Mouse (Mus musculus): ENCODE data around the gene Nanos3. TPM values are rescaled to one million over a fixed set of nuclear protein-coding genes. Genes with fewer than 3 reads are reported as not detected.

Gene Nanos3
- total RNA-seq, 2 experiments from 2014 or later, result 0.43 TPM; not detected in 1

DNA sequence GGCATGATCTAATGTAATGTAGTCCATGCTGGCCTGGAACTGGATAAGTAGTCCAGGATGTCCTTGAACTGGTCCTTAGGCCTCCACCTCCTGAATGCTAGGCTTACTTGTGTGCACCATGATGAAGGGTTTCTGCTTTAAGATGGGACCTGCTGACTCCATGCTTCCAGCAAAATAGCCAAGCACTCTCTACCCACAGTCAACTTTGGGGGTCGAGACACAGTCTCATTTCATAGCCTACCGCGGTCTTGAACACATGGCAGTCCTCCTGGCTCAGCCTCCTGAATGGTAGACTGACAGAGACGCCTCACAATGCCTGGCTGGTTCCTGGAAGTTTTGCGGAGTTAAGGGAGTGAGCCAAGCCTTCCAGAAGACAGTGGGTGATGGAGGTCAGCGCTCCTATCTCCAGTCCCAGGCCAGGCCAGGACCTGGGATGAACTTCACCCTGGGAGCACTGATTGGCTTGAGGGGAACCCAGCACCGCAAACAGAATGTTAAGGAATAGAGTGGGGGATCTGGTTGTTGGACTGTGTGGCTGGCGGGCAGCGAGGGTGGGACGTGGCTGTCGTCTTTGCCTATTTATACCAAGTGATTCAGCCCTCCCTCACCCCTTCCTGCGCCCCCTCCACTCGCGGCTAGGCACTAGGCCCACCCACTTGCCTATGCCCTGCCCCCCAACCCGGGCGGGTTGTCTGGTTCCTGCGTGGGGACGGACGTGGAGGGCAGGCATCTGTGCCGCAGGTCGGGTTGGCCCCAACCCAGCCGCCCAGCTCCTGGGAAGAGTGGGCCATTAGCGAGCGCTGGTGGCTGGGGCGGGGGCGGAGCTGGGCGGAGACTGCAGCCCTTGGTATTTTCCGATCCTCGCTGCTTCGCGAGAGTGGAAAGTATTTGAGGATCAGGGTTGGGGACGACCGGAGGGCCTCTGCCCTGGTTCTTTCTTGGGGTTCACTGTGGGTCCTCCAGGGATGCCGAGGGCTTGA, 18.2 kb upstream of the Nanos3 start:
- intact Hi-C loops (cut with DNase I; ENCODE audit: low total_unique reads), result no loop called here

GRCm38 (mm10) chr8:84202466-84202865, 17.4 kb upstream of the Nanos3 start:
- DNase-seq, result peak; percentile 53
- intact Hi-C loops (cut with DNase I; ENCODE audit: low total_unique reads), result no loop called here

More for the DNA sequence above, 18.2 kb upstream of the Nanos3 start:
- DNase-seq, result peak; percentile 88

DNA sequence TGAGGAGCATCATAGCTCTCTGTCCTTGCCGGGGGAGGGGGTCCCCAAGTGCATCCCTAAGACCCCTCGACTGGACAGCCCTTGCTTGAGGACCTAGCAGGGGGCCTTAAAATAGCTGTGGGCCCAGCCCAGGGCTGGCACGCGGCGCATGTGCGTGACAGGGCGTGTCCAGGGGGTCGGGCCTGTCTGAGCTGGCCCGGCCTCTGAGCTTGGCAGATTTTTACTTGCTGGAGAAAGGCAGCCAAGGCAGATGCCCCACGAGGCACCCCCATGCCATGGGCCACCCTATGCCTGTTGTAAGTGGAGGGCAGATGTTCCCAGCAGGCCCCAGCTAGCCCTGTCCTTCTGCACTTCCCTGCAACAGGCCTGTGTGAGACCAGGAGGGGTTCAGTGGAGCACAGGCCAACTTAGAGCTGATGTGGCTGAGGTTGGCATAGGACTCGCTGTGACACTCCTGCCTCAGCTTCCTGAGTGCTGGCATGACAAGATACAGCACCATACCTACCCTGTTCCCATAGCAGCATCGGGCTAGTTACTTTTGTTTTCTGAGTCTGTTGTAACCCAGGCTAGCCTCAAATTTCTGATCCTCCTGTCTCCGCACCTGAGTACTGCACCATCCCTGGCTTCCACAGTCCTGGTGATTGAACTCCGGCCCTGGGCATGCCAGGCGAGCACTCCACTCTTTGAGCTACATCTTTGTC, 16.7 kb upstream of the Nanos3 start:
- intact Hi-C loops (cut with DNase I; ENCODE audit: low total_unique reads), result no loop called here
- DNase-seq, result peak; percentile 82

DNA sequence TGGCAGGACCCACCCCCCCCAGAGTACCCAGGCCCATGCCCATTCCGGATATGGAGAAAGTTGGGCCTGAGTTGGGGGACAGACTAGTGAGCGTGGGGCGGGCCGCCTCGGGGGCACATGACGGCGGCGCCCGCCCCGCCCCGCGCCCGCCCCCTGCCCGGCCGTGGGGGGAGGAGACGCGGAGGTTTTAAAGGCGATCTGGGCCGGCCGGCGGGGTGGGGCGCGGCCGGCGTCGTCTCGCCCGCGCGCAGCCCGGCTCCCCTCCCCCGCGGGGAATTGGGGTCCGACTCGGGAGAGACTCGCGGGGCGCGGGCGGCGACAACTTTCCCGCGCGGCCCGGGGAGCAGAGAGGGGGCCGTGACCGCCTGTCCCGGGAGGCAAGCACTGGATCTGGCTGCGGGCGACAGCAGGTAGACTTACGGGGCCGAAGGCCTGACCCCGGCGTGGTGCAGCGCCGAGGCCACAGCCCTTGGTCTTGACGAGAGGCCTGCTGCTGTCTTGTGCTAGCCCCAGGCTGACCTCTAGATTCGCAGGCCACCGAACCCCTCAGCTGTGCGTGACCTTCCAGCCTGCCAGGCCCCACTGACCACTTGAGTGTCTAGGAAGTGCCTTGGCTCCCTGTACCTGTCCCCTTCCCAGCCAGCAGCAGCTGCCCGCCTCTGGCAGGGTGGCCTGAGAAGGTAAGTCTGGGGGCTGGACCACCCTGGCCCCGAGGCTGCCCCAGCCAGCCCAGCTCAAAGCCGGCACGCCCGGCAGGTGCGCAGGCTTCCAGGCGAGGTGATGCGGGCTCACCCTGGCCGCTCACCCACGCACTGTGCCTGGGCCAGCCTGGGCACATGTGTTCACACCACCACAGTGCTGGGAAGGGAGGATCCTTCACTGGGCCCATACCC, 15.9 kb upstream of the Nanos3 start:
- intact Hi-C loops (cut with DNase I; ENCODE audit: low total_unique reads), result no loop called here
- DNase-seq, result peak; percentile 85

DNA sequence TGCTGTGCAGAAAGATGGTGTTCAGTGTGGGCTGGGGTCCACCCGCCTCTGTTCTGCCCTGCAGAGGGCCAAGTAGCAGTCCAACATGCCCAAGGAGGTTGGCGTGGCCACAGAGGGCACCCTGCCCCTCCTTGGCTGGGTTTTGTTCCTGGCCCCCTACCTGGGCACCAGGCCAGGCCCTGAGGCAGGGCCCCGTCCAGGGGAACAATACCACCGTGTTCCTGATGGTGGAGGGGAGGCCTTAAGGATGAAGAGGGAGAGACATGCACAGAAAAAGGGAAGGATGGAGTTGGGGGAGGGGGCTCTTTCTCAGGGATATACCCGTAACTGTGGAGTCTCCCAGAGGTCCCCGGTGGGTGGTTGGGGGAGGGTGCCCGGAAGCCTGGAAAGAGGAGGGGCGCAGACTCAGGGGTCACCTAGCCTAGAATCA, 15.1 kb upstream of the Nanos3 start:
- no peak for DNase-seq
- intact Hi-C loops (cut with DNase I; ENCODE audit: low total_unique reads), result no loop called here

GRCm38 (mm10) chr8:84199348-84200125, 14.5 kb upstream of the Nanos3 start:
- intact Hi-C loops (cut with DNase I; ENCODE audit: low total_unique reads), result no loop called here
- DNase-seq, result no peak

DNA sequence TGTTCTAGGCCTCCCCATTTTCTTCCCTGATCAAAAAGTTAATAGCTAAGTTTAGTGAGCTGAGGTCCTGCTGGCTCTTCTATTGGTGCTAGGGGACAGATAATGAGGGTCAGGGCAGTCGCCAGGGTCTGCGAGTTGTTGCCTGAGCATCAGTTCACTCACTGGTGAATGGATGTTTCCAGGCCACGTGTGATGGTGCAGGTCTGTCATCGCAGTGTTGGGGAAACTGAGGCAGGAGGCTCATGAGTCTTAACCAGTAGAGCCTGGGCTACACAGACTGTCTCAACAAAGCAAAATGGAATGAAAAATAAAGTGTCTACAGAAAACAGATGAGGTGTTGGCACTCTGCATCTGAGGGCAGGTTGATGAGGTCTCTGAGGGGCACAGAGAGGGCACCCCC, 13.9 kb upstream of the Nanos3 start:
- intact Hi-C loops (cut with DNase I; ENCODE audit: low total_unique reads), result no loop called here
- no peak for DNase-seq

- intact Hi-C loops (cut with DNase I; ENCODE audit: low total_unique reads), result no loop called here
- peak; percentile 95 for DNase-seq
Observed at GRCm38 (mm10) chr8:84197922-84198774, 13.1 kb upstream of the Nanos3 start.

- intact Hi-C loops (cut with DNase I; ENCODE audit: low total_unique reads), result no loop called here
Observed at GRCm38 (mm10) chr8:84197141-84197921, 12.3 kb upstream of the Nanos3 start.

GRCm38 (mm10) chr8:84194224-84194743, 9.3 kb upstream of the Nanos3 start:
- intact Hi-C loops (cut with DNase I; ENCODE audit: low total_unique reads), result no loop called here
- DNase-seq, result no peak

More at GRCm38 (mm10) chr8:84197141-84197921, 12.3 kb upstream of the Nanos3 start:
- peak; percentile 83 for DNase-seq

GRCm38 (mm10) chr8:84193566-84193965, 8.5 kb upstream of the Nanos3 start:
- intact Hi-C loops (cut with DNase I; ENCODE audit: low total_unique reads), result no loop called here
- no peak for DNase-seq

DNA sequence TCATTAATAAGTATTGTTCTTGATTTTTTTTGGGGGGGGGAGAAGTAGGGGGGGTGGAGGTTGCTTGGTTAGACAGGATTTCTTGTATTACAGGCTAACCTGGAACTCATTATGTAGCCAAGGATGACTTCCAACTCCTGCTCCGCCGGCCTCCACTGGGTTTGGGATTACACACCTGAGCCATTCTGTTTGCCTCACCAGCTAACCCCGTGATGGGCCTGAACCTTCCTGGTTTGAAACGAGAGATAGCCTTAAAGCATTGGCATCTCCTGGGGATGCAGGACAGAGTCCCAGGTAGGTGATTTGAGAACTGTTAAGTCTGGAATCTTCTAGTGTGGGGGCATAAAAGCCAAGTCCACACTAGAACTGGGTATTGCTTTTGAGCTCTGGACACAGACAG, 8.1 kb upstream of the Nanos3 start:
- no peak for DNase-seq
- intact Hi-C loops (cut with DNase I; ENCODE audit: low total_unique reads), result no loop called here

DNA sequence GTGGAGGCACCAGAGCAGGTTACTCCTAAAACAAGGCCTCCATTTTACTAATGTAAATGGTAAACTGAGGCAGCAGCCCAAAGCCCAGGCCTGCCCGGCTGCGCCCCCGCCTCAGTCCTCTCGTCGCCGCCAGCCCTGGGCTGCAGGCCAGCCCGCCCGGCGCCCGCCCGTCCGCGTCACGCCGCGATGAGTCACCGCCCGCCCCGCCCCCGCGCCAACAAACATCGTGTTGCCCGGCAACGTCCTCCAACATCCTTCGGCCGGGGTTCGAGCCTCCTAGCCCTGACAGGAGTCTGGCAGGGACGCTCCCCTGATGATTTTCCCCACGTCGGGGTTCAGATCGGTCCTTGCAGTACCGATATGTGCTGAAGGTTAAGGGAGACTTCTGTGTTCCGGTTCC, 7.5 kb upstream of the Nanos3 start:
- intact Hi-C loops (cut with DNase I; ENCODE audit: low total_unique reads), result no loop called here
- DNase-seq, result peak; percentile 88

DNA sequence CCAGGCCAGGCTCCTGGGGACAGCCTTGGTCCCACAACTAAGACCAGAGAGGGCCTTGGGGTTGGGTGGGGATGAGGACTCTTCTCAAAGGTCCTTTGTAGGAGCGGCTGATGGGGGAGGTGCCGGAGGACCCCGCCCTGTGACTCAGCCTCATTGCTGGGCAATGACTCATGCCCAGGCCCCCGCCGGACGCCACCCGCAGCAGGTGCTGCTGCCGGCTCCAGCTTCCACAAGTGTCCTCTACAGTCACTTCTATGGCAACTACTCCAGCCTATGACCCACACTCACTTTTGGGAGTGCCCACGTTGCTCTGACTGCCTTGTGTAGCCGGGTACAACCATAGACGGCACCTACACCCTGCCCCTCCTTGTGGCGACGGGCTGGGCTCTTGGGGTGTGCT, 7.0 kb upstream of the Nanos3 start:
- intact Hi-C loops (cut with DNase I; ENCODE audit: low total_unique reads), result no loop called here
- peak; percentile 81 for DNase-seq

GRCm38 (mm10) chr8:84190191-84190867, 5.3 kb upstream of the Nanos3 start:
- no peak for DNase-seq
- intact Hi-C loops (cut with DNase I; ENCODE audit: low total_unique reads), result no loop called here

DNA sequence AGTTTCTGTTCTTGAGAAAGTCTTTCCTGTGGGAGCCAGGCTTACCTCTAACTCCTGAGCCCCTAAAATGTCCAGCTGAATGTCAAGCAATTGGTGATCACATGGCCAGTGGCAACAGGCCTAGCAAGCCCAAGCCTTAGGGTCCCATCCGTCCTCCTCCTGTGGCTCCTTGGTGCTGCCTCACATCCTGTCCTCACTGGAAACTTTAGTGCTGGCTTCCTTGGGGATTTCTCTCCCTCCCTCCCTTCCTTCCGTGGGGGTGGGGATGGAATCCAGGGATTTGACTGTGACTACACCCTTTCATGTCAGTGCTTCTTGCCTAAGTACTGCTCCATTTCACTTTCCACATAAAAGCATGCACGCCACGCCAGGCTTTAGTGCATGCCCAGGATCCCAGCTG, 4.6 kb upstream of the Nanos3 start:
- intact Hi-C loops (cut with DNase I; ENCODE audit: low total_unique reads), result loop anchor here (10.0 kb wide), 2 partner anchors 95 to 165 kb away; no protein-coding TSS in a partner anchor

More for the DNA sequence above, 4.6 kb upstream of the Nanos3 start:
- peak; percentile 68 for DNase-seq
